Mouse (Mus musculus) cerebellum, adult 9-11 months (tissue): ENCODE results near the gene Agpat2.

ENCODE experiments used
- DNase-seq: peaks from one replicate; pipeline ENCODE4 v3.0.0; 2022

Agpat2 gene

DNA sequence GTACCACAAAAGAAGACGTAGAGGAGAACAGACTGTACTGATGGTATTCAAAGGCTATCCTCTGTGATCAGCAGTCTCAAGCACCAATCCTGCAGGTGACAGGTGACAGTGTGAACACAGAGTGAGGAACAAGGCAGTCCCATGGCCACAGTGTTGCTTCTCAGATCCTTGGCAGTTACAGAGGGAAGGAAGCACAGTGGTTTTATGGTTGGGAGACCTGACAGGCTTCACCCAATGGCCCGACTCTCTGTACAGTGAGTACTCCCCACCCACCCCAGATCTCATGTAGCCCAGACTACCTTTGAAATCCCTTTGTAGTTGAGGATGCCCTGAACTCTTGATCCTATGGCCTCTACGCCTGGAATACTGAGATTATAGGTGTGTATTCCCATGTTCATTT is 21.2 kb upstream of the Agpat2 start:
- no peak for DNase-seq

DNA sequence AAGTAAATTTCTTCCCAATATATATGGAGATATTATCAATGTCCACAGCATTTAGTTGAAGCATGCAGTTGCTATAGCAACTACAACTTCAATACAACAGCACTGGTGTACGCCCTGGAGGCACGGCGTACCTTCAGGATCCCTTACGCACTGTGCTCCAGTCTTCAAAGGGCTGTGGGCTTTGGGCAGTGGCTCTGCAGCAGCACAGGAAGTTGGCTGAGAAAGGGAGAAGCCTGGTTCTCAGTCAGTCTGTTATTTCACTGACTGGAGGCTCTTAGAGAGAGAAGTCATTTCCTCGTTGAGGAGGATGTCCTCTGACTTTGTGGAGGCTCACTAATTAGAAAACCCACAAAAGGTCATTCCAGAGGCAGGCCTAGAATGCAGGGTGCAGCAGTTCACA is 18.8 kb upstream of the Agpat2 start:
- DNase-seq = no peak

DNA sequence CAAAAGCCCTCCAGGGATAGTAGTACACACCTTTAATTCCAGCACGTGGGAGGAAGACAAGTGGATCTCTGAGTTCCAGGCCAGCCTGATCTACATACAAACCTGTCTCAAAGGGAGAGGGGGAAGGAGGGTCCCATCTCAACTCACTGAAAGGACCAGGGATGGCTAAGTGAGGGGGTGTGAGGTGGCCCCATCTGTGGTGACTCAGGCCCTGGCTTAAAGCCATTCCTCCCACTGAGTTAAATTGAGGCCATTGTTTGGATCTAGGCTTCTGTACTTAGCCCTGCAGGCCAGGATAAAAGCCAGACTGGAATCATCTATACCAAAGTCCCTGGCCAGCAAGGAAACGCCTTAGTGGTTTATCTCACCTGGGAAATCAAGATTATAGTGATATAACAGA is 17.0 kb upstream of the Agpat2 start:
- DNase-seq = no peak

DNA sequence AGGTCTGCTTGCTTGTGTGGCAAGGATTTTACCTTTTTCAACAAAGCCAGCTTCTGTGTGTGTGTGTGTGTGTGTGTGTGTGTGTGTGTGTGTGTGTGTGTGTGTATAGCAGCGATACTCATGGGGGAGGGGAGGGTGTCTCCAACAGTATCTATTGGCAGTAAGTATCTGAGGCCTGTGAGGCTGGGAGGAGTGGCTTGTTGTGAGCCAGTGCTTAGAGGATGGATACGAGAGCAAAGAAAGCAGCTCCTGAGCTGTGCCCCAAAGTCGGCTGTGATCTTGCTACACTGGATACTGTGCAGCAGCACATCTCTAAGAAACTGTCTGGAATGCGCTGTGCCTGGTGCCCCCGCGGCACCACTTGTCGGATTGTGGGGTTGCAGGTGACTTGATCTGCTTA is 13.7 kb upstream of the Agpat2 start:
- DNase-seq = no peak

DNA sequence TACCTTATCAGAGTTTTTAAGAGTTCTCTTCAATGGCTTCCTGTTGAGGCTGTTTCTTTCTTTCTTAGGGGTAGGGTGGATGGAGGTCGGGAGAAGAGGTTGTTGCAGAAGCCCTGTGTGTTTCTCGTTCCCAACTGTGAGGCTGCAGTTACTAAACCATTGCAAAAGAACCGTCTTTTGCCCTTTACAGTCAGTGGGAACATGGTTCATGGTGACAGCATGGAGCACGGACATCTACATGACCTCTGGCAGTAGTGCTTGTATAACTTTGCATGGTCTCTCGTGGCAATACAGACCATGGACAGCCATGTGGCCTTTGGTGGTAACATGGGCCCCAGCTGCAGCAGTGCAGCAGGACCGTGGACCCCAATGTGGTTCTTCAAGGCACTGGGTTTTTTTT is 13.1 kb upstream of the Agpat2 start:
- no peak for DNase-seq

DNA sequence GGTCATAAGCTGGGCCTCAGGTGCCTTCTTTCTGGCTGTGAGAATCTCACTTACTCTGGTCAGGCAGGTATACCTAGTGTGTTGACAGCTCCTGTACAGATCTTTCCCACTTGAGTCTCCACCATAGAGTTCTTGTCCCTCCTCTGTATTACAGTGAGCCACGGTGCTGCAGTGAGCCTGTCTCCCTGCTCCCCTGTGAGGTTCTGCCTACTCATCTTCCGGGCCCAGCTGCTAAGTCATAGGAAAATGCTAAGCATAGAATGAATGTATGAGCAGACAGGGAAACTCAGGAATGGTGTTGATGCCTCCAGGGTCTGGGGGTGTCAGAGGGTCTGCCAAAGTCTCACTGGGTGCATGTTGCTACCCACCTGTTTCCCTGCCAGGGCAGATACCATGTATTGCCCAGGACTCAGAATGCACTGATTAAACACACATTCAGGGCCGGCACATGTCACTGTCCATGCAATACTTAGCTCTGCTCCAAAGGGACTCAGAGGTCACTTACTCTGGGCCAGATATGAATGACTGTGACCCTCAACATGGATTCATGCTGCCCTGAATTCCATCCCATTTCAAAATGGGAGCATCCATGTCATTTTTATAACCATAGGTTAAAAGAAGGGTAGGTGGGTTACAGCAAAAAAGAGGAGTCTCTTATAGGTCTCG is 11.4 kb upstream of the Agpat2 start:
- no peak for DNase-seq

DNA sequence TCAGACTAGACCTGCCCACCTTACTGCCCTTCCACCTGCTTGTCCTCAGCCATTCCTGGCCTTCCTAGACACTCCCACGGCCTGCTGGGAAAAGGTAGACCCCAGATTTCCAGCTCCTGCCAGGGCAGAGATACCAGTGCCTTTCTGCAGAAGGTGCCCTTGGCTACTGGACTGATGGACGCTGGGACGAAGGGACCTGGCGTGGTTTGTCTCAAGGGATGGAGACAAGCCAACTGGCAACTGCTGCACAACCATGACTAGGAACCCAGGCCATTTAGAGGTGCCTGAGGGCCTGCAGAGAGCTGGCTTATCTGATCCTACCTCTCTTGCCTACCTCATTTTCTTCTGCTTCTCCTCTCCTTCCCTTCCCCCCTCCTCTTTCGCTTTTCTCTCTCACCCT is 10.7 kb upstream of the Agpat2 start:
- no peak for DNase-seq

DNA sequence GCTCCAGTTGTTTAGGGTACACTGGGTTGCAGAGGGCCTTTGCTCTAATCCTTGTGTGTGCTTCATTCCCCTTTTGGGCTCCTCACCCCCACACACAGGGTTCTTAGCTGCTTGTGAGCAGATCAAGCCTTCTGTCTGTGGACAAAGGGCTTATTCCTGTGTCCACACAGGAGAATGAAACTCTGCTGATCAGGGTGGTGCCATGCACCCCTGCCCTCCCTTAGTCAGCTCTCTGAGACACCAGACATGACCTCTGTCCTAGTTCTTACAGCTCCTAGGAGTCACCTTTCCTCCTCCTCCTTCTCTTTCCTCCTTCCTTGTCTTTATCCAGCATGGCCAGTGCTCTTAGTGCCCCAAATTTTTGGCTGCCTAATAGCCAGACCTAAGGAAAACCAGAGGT is 7.7 kb upstream of the Agpat2 start:
- no peak for DNase-seq

DNA sequence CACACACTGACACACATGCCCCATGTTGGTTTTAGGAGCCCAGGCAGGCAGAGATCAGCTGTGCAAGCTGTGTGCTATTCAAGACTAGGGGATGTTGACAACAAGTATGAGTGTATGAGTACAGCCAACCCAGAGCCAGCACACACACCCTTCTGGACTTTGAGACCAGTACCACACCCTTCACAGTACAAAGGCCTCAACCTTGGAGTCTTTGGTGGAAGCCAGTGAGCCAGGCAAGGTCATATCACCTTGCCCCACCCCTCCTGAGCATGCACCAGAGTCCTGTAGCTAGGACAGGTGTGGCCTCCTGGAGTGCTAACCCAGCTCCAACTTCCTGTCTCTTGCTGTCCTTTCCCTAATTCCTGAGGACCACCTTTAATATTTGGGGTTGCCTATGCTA is 6.8 kb upstream of the Agpat2 start:
- no peak for DNase-seq

DNA sequence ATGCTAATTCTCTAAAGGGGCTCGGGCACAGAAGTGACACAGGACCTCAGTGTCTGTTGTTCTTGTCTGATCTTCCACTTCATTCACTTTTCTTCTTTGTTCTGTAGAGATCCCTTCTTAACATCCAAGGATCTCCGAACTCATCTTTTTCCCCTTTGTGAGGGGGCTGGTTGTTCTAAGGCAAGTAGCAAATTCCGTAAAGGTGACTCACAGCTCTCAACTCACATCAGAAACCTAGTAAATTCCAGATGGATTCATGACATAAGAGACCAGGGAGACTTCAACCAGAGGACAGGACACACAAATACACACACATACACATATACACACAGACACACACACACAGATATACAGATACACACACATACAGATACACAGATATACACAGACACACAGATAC is 6.3 kb upstream of the Agpat2 start:
- no peak for DNase-seq

DNA sequence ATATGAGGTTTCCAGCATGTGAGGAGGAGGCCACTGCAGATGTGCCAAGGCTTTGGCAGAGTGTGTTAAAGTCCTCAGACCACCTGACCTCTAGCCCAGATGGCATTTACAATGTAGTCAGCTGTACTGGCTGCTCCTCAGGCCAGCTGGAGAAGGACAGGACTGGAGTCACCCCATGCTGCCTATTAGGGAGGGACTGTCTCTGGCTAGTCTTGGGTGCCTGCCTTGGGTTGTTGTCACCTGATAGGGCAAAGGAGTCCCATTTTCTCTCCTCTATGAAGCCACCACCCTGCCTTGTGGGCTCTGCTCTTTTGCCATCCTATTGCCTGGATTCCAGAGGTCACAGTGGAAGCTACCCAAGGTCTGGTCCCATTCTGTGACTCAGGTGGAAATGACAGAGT is 5.0 kb upstream of the Agpat2 start:
- DNase-seq = no peak

DNA sequence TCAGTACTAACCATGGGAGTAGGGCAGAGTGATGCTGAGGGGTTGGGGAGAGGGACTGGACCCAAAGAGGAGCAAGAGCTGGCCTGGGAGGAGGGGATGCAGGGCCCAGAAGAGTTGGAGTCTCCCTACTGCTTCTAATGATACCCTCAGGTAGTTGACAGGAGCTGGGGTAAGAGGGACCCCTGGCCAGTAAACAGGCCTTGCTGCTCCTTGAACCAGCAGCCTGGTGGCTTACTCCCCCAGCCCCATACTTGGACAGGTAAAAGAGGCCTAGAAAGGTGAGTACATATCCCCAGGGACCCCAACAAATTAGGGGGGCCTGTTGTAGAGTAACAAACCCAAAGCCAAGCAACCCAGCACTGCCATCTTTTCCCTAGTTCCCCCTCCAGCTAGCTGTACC is 4.6 kb upstream of the Agpat2 start:
- no peak for DNase-seq

DNA sequence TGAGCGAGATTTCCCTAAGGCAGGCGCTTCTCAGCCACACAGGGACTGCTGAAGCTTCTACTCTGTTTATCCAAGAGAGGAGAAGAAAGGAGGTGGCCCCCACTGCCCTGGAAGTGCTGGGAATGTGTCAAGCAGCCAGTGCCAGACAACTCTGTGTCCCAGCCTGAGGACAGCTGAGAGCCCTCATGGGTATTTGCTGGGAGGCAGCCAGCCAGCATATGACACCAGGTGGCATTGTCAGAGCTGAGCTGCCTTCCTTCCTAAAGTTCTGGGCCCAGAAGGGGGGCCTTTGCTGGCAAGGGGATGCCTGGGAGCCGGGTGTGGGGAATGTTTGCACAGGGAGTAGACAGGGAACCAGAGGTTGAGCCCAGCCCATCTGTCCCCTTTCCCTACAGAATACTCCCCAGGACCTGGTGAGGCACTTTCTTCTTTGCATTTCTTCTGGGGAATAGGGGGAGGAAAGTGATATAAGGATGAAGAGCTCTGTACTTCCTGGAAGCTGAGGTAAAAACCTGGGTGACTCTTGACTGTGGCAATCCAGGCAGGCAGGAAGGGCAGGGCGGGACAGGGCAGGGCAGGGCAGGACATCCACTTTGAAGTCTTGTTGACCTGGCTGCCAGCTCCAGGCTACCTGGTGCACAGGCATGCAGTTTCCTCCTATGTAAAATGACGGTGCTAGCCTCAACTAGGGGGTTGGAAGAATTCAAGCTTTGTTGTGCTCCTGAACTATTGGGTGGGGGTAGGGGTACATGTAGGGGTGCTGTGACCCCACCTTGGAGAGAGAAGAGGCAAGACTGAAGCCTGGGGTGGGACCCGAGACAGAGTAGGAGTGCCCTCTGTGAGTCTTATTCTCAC is 3.1 kb upstream of the Agpat2 start:
- DNase-seq = no peak

DNA sequence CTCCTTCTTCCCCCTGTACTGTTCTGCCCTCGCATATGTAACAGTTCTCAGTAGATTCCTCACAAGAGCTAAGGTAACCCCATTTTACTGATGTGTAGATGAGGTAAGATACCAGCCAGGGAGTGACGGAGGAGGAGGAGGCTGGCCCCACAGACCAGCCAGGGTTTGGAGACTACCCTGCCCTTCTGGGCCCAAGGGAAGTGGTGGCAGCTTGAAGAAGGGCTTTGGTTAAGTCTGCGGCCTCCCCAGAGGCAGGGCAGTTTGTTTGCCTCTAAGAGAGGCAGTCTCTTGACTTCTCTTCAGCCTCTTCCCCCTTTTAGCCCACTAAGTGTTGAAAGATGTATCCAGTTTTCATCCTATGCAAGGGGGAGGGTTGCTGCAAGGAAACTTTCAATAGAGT is 2.4 kb upstream of the Agpat2 start:
- no peak for DNase-seq

DNA sequence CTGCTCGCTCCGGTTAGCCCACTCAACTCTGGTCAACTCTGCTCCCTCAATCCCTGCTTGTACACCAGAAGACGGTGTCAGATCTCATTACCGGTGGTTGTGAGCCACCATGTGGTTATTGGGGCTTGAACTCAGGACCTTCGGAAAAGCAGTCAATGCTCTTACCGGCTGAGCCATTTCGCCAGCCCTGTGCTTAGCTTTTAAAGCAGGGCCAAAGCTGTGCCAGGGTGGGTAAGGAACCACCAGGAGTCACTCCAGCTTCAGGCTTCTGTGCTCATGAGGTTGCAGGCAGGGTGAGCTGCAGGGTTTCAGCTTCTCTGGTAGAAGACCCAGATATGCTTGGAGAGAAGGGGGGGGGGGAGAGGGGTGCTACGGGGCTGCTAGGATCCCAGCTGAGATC is 1.1 kb upstream of the Agpat2 start:
- DNase-seq = no peak

DNA sequence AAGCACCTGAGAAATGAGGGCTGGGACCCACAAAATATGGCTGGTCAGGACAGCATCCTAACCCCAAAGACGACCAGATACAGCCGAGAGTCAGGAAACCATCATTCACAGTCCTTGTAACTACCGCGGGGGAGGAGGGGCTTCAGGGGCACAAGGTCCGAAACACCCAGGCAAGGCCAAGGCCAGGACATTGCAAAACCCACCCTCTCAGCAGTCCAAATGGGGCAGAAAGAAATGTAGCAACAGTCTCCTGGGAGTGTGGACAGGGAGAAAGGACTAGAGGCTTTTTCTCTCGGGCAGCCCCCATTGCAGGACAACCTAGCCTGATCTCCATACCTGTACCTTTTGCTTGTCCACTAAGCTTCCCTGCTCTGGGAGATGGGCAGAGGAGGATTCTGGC is 1.1 kb downstream of the Agpat2 start:
- DNase-seq = no peak

DNA sequence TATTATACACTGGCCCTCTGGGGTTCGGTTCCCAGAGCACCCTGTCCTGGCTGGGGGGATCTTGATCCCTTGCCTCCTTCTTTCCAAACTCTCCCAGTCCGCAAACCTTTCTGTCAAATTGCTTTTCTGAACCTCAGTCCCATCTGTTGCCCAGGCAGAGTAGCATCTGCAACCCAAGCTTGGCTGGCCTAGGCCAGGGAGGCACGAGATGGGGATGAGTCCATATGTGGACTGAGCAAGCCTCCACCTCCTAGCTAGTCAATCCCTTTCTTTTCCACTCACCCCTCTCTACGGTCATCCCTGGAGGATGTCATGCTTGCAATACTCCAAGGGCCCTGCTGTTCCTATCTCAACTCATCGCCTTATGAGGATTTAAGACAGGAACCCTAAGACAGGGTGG is 1.6 kb downstream of the Agpat2 start:
- no peak for DNase-seq

DNA sequence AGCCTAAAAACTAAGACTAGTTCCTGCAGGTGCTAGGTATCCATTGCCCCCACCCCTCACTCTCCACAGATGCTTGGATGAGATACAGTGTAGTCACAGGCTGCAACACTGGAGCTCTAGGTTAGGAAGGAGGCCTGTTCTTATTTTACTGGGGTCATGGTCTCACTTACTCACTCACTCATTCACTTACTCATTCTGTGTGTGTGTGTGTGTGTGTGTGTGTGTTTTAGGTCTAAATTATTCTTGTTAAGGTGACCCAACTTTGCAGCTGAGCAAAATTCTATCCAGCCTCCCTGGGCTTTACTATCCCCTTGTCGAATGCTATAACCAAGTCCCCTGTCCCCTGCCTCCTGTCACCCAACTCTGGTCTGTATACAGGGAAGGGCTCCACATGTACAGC is 2.6 kb downstream of the Agpat2 start:
- no peak for DNase-seq

DNA sequence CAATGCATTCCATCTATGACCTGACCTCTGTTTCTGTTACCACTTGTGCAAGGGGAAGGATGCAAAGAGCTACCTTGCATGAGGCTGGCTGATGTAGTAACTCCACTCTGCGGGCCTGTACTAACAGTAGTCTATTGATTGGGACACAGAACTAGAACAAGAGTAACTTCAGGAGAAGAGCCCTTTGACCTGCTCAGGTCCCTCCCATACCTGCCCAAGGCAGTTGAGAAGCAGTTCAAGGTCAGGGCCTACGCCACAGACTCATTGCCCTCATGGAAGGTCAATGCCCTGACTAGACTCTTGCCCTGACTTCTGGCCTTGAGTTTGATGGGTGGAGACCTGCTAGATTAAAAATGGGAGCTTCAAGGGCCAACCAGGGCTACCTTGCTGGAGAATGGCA is 3.6 kb downstream of the Agpat2 start:
- no peak for DNase-seq

DNA sequence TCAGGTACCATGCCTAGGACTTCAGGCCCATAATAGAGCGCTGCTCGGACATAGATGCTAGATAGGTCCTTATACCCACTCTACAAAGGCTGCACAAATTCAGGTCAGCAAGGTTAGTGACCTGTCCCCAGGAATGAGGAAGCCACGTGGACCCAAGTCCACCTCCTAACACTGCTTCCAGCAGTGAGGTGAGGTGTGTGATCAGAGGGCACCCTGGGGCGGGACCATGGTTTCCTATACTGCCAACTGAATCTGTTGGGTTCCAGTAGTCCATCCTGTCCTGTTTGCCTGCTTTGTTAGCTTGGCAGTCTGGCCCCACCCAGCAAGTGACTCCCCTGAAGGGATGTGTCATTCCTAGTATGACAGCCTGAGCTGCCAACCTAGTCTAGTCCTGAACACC is 4.3 kb downstream of the Agpat2 start:
- DNase-seq = no peak

DNA sequence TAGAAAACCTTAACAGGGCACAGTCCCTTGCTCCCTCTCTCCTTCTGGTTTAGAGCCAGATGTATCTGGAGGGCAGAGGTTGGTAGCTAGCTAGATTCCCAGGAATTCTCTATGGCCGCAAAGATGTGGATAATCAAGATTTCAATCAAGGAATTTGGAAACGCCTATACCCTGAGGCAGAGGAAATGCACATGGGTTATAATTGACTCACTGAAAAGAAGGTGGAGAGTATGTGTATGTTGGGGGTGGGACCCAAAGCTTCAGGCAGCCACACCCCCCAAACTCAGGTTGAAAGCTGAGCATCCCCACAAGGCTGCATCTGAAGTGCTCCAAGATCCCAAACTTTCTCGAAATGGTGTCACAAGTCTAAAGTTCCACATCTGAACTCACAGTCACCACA is 5.8 kb downstream of the Agpat2 start:
- DNase-seq = no peak

DNA sequence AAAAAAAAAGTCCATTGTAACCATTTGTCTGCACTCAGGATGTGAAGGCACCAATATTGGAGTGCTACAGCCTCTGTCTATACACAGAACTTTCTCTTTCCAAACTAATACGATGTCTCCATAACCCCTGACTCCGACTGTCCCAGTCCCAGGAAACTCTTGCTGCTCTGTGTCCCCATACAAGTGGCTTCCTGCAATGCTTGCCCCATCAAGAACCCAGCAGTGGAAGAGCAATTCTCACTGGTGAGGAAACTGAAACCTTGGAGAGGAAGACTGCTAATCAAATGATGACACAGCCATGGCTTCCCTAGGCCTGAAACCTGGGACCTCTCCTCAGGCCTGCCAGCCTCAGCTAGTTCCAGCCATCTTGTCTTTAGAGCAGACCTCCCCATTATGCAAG is 6.4 kb downstream of the Agpat2 start:
- DNase-seq = no peak

DNA sequence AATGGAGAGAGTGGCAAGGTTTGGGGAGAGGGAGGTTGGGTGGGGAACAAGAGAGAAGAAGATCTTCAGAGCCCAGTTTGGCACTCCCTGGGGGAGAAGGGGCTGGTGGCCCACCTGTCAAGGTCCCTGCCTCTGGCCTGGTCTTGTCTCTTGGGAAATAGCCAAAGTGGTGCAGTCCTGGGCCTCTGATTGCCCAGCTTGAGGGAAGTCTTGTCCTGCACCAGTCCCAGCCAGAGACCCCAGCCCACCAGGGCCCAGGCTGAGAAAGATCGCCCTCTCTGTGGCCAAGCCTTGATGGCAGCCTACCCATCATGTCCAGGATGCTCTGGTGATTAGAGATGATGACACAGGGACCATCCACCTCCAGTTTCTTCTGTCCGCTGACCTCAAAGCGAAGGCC is 7.3 kb downstream of the Agpat2 start:
- no peak for DNase-seq

DNA sequence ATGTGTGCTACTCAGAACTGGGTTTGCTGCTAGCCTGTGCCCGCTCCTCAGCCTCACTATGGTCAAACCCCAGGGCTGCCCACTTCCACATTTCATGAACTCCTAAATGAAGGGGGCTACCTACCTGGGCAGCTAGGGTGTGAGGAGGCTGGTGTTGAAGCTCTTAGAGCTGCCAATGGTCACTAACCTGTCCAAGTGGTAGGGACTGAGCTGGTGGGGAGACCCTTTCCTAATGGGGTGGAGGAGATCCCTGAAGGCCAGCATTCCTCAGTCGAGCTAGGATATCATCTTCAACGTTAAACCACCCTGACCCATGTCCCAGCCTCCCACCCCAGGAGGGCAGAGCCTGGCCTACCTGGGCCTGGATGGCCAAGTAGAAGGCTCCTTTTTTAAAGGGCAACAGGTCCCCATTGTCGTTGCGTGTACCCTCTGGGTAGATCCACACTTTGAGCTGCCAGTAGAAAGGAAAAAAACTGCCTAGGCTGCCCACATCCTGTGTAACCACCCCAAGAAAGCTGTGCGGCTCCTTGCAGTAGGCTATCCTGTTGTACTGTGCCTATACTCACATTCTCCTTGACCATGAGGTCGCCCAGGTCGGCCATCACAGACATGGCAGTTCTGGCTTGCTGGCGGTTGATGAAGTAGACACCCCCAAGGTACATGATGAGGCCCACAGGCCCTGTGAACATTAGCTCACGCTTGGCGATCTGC is 8.3 kb downstream of the Agpat2 start:
- DNase-seq = no peak
